Mouse (Mus musculus) cortical plate, adult 2 months (tissue): ENCODE results near the gene Emilin1.

Experiments
- CTCF ChIP-seq: fragments of 200-500 bp; IDR thresholded peaks from 2 replicates; pipeline ENCODE4 v1.5.1; 2011; ENCODE audit warnings: mild to moderate bottlenecking, control low read depth, low read length; ENCODE audit not compliant: insufficient read depth; ENCODE audit errors: extremely low read depth
- POLR2A ChIP-seq: fragments of 200-500 bp; IDR thresholded peaks from 2 replicates; pipeline ENCODE4 v1.6.1; 2011; ENCODE audit warnings: mild to moderate bottlenecking, low read length, control low read depth; ENCODE audit not compliant: insufficient read depth; ENCODE audit errors: extremely low read depth

- TF ChIP-seq CTCF (no peak), POLR2A (no peak)
Measured at GRCm38 (mm10) chr5:30890375-30890774, 22.8 kb upstream of the Emilin1 start.
